Mouse (Mus musculus) ES-E14 (cell line): Measurements from ENCODE around the gene Slamf1.

Source experiments
- HCFC1 ChIP-seq: IDR thresholded peaks from 2 replicates; pipeline ENCODE4 v1.6.1; 2012; ENCODE audit warnings: low read length, inconsistent platforms, borderline replicate concordance; ENCODE audit not compliant: insufficient read depth
- MAFK ChIP-seq: IDR thresholded peaks from 2 replicates; pipeline ENCODE4 v1.6.1; 2014; ENCODE audit warnings: mild to moderate bottlenecking, low read depth, low read length, inconsistent platforms; ENCODE audit not compliant: insufficient read depth
- ZC3H11A ChIP-seq: IDR thresholded peaks from 2 replicates; pipeline ENCODE4 v1.6.1; 2012; ENCODE audit warnings: low read depth, mild to moderate bottlenecking, inconsistent platforms, low read length, borderline replicate concordance
- ZNF384 ChIP-seq: IDR thresholded peaks from 2 replicates; pipeline ENCODE4 v1.6.1; 2012; ENCODE audit warnings: low read depth, low read length, inconsistent platforms

DNA sequence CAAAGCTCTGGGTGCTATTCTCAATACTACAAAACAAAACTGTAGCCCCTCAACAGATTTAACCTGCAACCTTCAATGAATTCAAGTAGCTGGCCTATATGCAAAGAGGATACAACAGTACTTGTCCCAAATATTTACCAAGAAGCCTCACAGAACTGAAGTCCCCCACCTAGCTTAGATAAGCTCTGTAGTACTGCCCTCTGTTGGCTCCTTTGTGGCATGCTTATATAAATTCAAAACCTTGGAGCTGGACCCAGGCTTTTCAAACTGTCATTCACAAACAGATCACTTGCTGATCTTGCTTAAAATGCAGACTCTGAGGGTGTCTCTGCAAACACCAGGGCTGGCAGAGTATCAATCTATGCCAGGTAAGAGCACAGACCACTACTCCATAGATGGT is 35.7 kb upstream of the Slamf1 start:
- TF ChIP-seq ZC3H11A: no peak
- TF ChIP-seq MAFK: no peak
- TF ChIP-seq ZNF384: no peak
- no peak for TF ChIP-seq HCFC1
